Mouse (Mus musculus) olfactory bulb, adult 2 months (tissue): ENCODE measurements around the gene St3gal3.

ENCODE experiments used
- CTCF ChIP-seq: fragments of 200-500 bp; IDR thresholded peaks from 2 replicates; pipeline ENCODE4 v1.5.1; 2012; ENCODE audit warnings: low read depth, mild to moderate bottlenecking, low read length, moderate library complexity; ENCODE audit not compliant: insufficient read depth
- POLR2A ChIP-seq: fragments of 200-500 bp; IDR thresholded peaks from 2 replicates; pipeline ENCODE4 v1.6.1; 2012; ENCODE audit warnings: mild to moderate bottlenecking, low read depth, low read length, moderate library complexity; ENCODE audit not compliant: insufficient read depth

DNA sequence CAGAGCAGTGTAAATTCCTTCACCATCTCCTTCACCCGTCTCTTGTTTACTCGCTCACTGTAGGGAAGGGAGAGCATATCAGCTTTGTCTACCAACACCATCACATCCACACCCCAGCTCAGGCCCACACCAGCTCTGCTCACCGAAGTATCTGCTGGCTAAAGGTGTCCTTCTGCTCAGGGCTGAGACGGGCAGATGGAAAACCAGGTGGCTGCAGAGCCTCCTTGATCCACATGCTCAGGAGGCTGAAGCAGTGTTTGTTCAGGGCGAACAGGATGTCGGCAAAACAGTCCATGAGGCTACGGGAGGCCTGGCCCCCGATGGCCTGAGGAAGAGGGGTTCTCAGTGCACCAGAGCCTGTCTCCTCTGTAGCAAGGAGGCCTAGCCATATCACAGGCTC lies 240.1 kb downstream of the St3gal3 start:
- TF ChIP-seq POLR2A (no peak), CTCF (no peak)
